Mouse (Mus musculus) cerebellum, adult 2 months (tissue): ENCODE data around the gene Nol12. TPM values are rescaled to one million over a fixed set of nuclear protein-coding genes. Genes with fewer than 3 reads are reported as not detected.

ENCODE experiments used
- DNase-seq, 2 experiments: peaks; one replicate each; pipeline ENCODE4 v3.0.0; 2021
- H3K27ac ChIP-seq: fragments of 200-500 bp; 2 replicates; pipeline ENCODE4 v1.5.1; 2012; ENCODE audit warnings: low read length, control low read depth, inconsistent platforms; ENCODE audit not compliant: insufficient read depth
- H3K27me3 ChIP-seq: fragments of 200-500 bp; 2 replicates; pipeline ENCODE4 v1.6.1; 2012; ENCODE audit warnings: inconsistent platforms, mild to moderate bottlenecking, low read length, moderate library complexity; ENCODE audit not compliant: control insufficient read depth, insufficient read depth
- H3K4me1 ChIP-seq: fragments of 200-500 bp; 2 replicates; pipeline ENCODE4 v1.6.1; 2011; ENCODE audit warnings: low read length; ENCODE audit not compliant: control insufficient read depth, insufficient read depth
- H3K4me3 ChIP-seq: fragments of 200-500 bp; replicated peaks from 2 replicates; pipeline ENCODE3; 2011; ENCODE audit warnings: mild to moderate bottlenecking, low read depth, low read length, control low read depth; ENCODE audit not compliant: insufficient read depth
- CTCF ChIP-seq: fragments of 200-500 bp; IDR thresholded peaks from 2 replicates; pipeline ENCODE4 v1.5.1; 2011; ENCODE audit warnings: low read depth, mild to moderate bottlenecking, control low read depth, low read length, moderate library complexity, borderline replicate concordance; ENCODE audit not compliant: insufficient read depth
- POLR2A ChIP-seq: fragments of 200-500 bp; IDR thresholded peaks from 2 replicates; pipeline ENCODE4 v1.6.1; 2011; ENCODE audit warnings: low read length, control low read depth, borderline replicate concordance; ENCODE audit not compliant: insufficient read depth
- WGBS: fragments of 180-500 bp; shearing (Covaris S2); methylation state at CpG from one replicate; pipeline ENCODE4 v1.1.7; 2018; 5-methylcytosine and 5-hydroxymethylcytosine counted together
- polyA plus RNA-seq: library from polyadenylated mRNA; depleted of rRNA; stranded (reverse); fragments of >200 nt; gene quantifications from 2 replicates; pipeline ENCODE4 v1.2.3, GENCODE M21; 2012

Gene Nol12
- polyA plus RNA-seq, 1 experiment = 34.4 TPM

DNA sequence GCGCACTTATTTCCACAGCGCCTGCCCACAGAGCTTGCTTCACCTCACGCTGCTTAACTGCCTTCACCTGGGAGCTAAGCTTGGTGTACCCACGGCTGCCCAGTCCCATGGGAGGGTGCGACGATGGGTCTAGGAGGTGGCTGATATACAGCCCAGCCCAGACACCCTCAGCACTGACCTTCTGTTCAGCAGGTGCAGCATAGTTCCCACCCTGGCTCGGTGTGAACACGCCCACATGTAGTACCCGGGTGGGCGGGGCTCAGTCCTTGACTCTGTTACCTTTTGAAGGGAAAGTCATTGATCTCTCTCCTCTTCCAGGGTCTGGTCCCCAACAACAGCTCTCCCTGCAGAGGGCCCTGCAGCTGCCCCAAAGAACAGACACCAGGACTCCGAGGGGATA, 24.8 kb downstream of the Nol12 start:
- Histone ChIP-seq H3K27me3 (no peaks in the 10 kb centered on the region), H3K4me1 (peaks cover 12% of the 10 kb centered on the region), H3K27ac (no peak overlapping the region), H3K4me3 (no peak overlapping the region)
- DNase-seq = no peak
- 92% methylated on average over 11 of the region's 11 CpGs for WGBS
- TF ChIP-seq POLR2A = no peak
- no peak for TF ChIP-seq CTCF

GRCm38 (mm10) chr15:78960088-78960487, 25.4 kb downstream of the Nol12 start:
- peaks cover 12% of the 10 kb centered on the region for H3K4me1 ChIP-seq
- no peak overlapping the region for H3K4me3 ChIP-seq
- H3K27me3 ChIP-seq = no peaks in the 10 kb centered on the region
- DNase-seq = no peak
- TF ChIP-seq CTCF = no peak
- no peak for TF ChIP-seq POLR2A
- WGBS = 44% methylated on average over 4 of the region's 4 CpGs
- H3K27ac ChIP-seq = no peak overlapping the region

- TF ChIP-seq CTCF (peak; percentile 86), POLR2A (peak; percentile 62; the same call in 1 of the 2 replicates)
- Histone ChIP-seq H3K27me3 (no peaks in the 10 kb centered on the region), H3K4me3 (no peak overlapping the region), H3K27ac (peak overlapping the region; percentile 52; the same call in 1 of the 2 replicates), H3K4me1 (peaks cover 9% of the 10 kb centered on the region)
- WGBS = 24% methylated on average over 2 of the region's 2 CpGs
- DNase-seq = peak; percentile 83 to 84
Measured at GRCm38 (mm10) chr15:78962885-78963284, 28.2 kb downstream of the Nol12 start.

- Histone ChIP-seq H3K4me1 (no peaks in the 10 kb centered on the region), H3K27ac (no peak overlapping the region), H3K27me3 (no peaks in the 10 kb centered on the region), H3K4me3 (no peak overlapping the region)
- WGBS = 72% methylated on average over 6 of the region's 6 CpGs
- TF ChIP-seq CTCF (no peak), POLR2A (no peak)
- DNase-seq = no peak
Measured at GRCm38 (mm10) chr15:78971626-78972025, 36.9 kb downstream of the Nol12 start.

DNA sequence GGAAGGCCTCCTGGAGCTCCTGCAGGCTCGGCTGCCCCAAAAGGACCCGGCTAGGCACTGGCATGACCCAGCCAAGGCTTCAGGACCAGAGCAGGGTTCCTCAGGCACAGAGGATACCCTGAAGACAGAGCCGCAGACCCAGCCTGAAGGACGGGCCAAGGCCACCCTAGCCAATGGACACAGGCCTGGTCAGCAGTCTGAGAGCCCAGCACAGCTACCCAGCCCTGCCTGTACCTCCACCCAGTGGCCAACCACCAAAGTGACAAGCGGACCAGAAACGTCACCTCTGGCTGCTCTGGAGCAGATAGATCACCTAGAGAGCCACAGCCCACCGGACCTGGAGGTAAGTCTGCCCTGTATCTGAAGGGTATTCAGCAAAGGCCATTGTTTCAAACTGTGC, 39.2 kb downstream of the Nol12 start:
- peak in 1 of 2 experiments; percentile 31 for DNase-seq
- Histone ChIP-seq H3K4me1 (no peaks in the 10 kb centered on the region), H3K4me3 (no peak overlapping the region), H3K27ac (no peak overlapping the region), H3K27me3 (no peaks in the 10 kb centered on the region)
- peak; percentile 57; the same call in 1 of the 2 replicates for TF ChIP-seq CTCF
- no peak for TF ChIP-seq POLR2A
- 77% methylated on average over 7 of the region's 7 CpGs for WGBS

- DNase-seq = no peak
- no peak overlapping the region for H3K4me3 ChIP-seq
- no peak for TF ChIP-seq POLR2A
- TF ChIP-seq CTCF = no peak
- H3K27me3 ChIP-seq = no peaks in the 10 kb centered on the region
- H3K4me1 ChIP-seq = peaks cover 12% of the 10 kb centered on the region
- 93% methylated on average over 8 of the region's 8 CpGs for WGBS
- no peak overlapping the region for H3K27ac ChIP-seq
Measured at GRCm38 (mm10) chr15:78977676-78978159, 43.0 kb downstream of the Nol12 start.

DNA sequence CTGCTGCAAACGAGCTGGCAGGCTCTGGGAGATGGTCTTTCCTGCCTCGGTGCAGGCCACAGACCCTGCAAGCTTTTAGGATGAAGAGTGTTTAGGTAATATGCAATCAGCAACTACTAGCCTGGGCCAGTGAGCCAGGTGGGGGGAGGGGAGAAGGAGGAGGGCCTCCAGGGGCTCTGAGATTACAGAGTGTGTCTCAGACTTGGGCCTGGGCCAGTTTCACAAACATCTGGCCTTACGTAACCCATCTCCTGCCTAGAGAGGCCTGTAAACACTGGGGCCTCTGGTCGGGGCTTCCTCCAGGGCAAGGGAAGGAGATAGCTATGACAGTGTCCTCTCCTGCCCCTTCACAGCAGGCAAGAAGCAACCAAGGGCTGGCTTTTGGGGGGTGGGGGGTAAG, 44.1 kb downstream of the Nol12 start:
- TF ChIP-seq CTCF (no peak), POLR2A (no peak)
- Histone ChIP-seq H3K27me3 (no peaks in the 10 kb centered on the region), H3K27ac (no peak overlapping the region), H3K4me1 (peaks cover 15% of the 10 kb centered on the region), H3K4me3 (no peak overlapping the region)
- DNase-seq = peak; percentile 24 to 42
- WGBS = 65% methylated on average over 4 of the region's 4 CpGs

DNA sequence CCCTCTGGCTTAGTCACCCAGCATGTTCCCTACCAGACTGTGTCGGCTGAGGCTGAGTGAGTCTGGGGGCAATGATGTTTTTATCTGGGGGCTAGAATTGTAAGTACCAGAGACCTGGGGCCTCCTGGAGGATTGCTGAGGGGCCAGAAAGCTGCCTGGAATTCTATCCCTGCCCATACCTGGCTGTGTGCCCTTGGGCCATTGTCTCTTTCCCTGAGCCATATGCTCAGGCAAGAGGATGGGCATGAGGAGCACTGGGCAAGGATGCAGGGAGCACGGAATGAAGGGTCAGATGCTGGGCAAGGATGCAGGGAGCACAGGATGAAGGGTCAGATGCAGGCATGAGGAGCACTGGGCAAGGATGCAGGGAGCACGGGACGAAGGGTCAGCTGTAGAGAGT, 45.4 kb downstream of the Nol12 start:
- Histone ChIP-seq H3K4me3 (no peak overlapping the region), H3K27ac (peak overlapping the region; percentile 21; the same call in 1 of the 2 replicates), H3K27me3 (no peaks in the 10 kb centered on the region), H3K4me1 (peaks cover 27% of the 10 kb centered on the region)
- DNase-seq = peak; percentile 56 to 74
- no peak for TF ChIP-seq CTCF
- WGBS = 29% methylated on average over 4 of the region's 4 CpGs
